Mouse (Mus musculus) intestine, embryonic 14.5 days (tissue): ENCODE measurements at regions not wholly inside any gene's neighbourhood (a gene's known extent, or its start where the extent isn't known, plus 50 kb on each side); places are given as distances from the start of the nearest gene placed in this dataset.
"Not testable (repeated sequence)": the region's sequence is repeated elsewhere in the genome, so short reads cannot be mapped to it uniquely, and the experiment has no call there.

Experiments
- ATAC-seq: fragments of 200-750 bp; cut with Nextera tagmentation; replicated peaks from 2 replicates; pipeline ENCODE4 v1.8.0; 2017; ENCODE audit warnings: low read depth, moderate number of reproducible peaks, moderate TSS enrichment, moderate library complexity; ENCODE audit not compliant: low FRiP score, low TSS enrichment
- DNase-seq: peaks from one replicate; pipeline ENCODE4 v3.0.0-alpha.2; 2018; ENCODE audit warnings: low spot score
- H3K27ac ChIP-seq: fragments of 300-500 bp; sonication (generic); 2 replicates; pipeline ENCODE4 v1.5.1; 2014; ENCODE audit warnings: low read depth, mild to moderate bottlenecking, control low read depth
- H3K27me3 ChIP-seq: fragments of 300-500 bp; sonication (generic); replicated peaks from 2 replicates; pipeline ENCODE4 v1.6.1; 2014; ENCODE audit warnings: low read length, control low read depth; ENCODE audit not compliant: control insufficient read depth, insufficient read depth
- H3K36me3 ChIP-seq: fragments of 300-500 bp; sonication (generic); 2 replicates; pipeline ENCODE4 v1.6.1; 2014; ENCODE audit warnings: low read length, control low read depth; ENCODE audit not compliant: control insufficient read depth, insufficient read depth
- H3K4me1 ChIP-seq: fragments of 300-500 bp; sonication (generic); replicated peaks from 2 replicates; pipeline ENCODE4 v1.6.1; 2014; ENCODE audit warnings: low read length, control low read depth, mixed read lengths; ENCODE audit not compliant: control insufficient read depth, insufficient read depth
- H3K4me2 ChIP-seq: fragments of 300-500 bp; sonication (generic); 2 replicates; pipeline ENCODE4 v1.6.1; 2014; ENCODE audit warnings: low read length
- H3K4me3 ChIP-seq: fragments of 300-500 bp; sonication (generic); 2 replicates; pipeline ENCODE4 v1.5.1; 2014; ENCODE audit warnings: low read depth, low read length, control low read depth, mixed read lengths
- H3K9ac ChIP-seq: fragments of 300-500 bp; sonication (generic); 2 replicates; pipeline ENCODE4 v1.6.1; 2014; ENCODE audit warnings: mild to moderate bottlenecking, low read length
- H3K9me3 ChIP-seq: fragments of 300-500 bp; sonication (generic); 2 replicates; pipeline ENCODE4 v1.6.1; 2016; ENCODE audit warnings: low read length, control low read depth; ENCODE audit not compliant: control insufficient read depth
- WGBS: fragments of 180-500 bp; shearing (Covaris S2); extraction: QIAGEN DNeasy Blood & Tissue Kit; methylation state at CpG from one replicate; pipeline ENCODE4 v1.1.7; 2014; 5-methylcytosine and 5-hydroxymethylcytosine counted together

DNA sequence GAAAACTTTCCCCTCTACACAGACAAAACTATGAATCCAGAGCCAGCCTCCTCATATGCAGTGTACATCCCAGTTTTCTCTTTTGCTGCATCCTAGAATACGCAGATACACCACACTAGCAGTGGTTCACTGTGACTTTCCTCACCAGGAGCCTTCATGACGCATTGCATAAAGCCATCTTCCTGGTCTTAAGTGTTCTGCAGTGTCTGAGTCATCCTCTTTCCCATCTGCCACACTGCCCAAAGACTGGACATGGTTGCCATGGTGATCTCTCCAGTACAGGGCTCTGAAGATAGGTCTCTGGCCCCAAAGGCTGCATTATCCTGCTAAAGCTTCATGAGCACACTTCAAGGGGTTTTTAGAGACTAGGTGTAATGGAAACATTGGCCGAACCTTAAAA lies 65.8 kb downstream of the 1700018G05Rik start:
- not testable (repeated sequence) for H3K27me3 ChIP-seq

More for the DNA sequence above, 65.8 kb downstream of the 1700018G05Rik start:
- H3K27ac ChIP-seq, DNase-seq, H3K9me3 ChIP-seq, H3K4me2 ChIP-seq, H3K4me3 ChIP-seq, H3K9ac ChIP-seq, H3K36me3 ChIP-seq, H3K4me1 ChIP-seq, ATAC-seq: not testable (repeated sequence)
- WGBS, result 73% methylated on average over 1 of the region's 3 CpGs
